Mouse (Mus musculus): Measurements from ENCODE around the gene Rap1gap2. TPM values are rescaled to one million over a fixed set of nuclear protein-coding genes. Genes with fewer than 3 reads are reported as not detected.

Rap1gap2 gene
- polyA plus RNA-seq, 1 experiment from 2014 or later: 13.1 TPM

DNA sequence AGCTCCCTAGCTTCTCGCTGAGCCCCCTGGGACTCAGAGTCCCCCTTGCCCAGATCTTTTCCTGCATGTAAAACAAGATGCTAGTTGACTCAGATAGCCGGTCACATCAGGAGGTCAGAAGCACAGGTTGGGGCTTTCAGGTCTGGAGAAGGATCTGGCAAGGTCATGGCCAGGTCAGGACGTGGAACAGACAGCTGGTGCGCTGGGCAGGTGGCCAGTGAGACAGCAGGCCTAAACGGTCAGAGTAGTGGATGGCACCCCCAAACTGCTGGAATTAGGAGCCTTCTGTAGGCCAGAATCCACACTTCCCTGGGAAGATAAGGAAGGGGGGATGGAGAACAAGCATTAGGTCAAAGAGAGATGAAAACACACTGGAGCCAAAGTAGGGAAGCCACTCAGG is 223.5 kb downstream of the Rap1gap2 start:
- no peaks in the 10 kb centered on the region for H3K36me3 ChIP-seq
- no peak overlapping the region for H3K4me2 ChIP-seq
- no peak overlapping the region for H3K4me3 ChIP-seq (replicated peaks)
- no peak overlapping the region for H3K27ac ChIP-seq
- 0 out of 2 replicates have a peak, but pooled peaks cover 9% of the 10 kb centered on the region for H3K4me1 ChIP-seq
- no peak overlapping the region for H3K9ac ChIP-seq
- WGBS: 74% methylated on average over 5 of the region's 5 CpGs
- ATAC-seq (ENCODE audit: insufficient read depth, low FRiP score, low read depth): no peak
- H3K27me3 ChIP-seq (replicated peaks): no peaks in the 10 kb centered on the region
- no peaks in the 10 kb centered on the region for H3K9me3 ChIP-seq

DNA sequence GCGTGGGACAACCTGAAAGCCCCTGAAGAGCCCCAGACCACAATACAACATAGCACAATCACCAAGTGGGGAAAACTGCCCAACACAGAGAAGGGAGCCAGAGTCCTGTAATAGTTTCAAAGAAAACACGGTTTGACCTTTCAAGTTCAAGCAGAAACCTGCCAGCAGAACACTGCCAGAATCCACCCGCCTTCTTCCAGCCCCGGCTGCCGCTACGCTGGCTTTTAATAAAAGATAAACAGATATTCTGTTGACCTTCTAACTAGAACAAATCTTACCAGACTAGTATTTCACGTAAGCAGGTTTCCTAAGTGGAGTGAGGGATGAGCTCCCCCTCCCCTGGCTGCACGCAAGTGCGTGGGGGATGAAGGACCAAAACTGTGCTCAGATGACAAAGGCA is 225.0 kb downstream of the Rap1gap2 start:
- WGBS: 35% methylated on average over 9 of the region's 9 CpGs
- Histone ChIP-seq H3K27me3 (replicated peaks) (no peaks in the 10 kb centered on the region), H3K27ac (no peak overlapping the region), H3K4me1 (0 out of 2 replicates have a peak, but pooled peaks cover 9% of the 10 kb centered on the region), H3K9ac (no peak overlapping the region), H3K36me3 (no peaks in the 10 kb centered on the region), H3K4me2 (no peak overlapping the region), H3K9me3 (no peaks in the 10 kb centered on the region), H3K4me3 (replicated peaks) (no peak overlapping the region)
- ATAC-seq (ENCODE audit: insufficient read depth, low FRiP score, low read depth): peak; percentile 39

DNA sequence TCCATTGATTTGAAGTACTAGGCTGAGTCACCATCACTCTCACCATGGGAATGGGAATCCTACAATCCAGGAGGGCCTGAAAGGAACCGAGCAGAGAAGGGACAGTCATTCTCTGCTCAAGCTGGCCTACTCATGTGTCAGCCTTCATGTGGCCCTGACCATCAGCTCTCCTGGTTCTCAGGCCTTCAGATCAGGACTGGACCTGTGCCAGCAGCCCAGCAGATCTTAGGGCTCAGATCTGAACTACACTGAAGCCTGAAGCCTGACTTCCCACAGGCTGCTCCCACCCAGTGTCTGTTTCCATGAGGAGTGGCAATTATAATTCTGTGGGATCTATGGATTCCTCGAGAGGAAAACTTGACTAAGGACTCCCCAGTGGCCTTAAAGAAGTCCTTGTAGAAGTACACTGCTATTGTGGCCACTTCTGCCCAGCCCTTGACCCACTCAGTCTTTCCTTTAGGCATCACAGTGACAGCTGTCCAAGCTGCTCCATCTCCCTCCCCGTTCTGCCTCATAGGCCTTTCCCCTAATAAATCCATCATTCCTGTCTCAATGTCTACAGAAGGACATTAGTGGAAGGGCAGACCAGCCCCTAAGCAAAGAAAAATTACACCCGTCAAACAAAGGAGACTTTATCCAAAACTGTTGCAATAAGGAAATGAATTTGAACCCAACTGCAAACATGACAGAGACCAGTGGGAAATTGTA is 231.4 kb downstream of the Rap1gap2 start:
- H3K27me3 ChIP-seq (replicated peaks): no peaks in the 10 kb centered on the region
- no peak overlapping the region for H3K9ac ChIP-seq
- ATAC-seq (ENCODE audit: insufficient read depth, low FRiP score, low read depth): no peak
- no peak overlapping the region for H3K27ac ChIP-seq
- H3K9me3 ChIP-seq: no peaks in the 10 kb centered on the region
- H3K4me1 ChIP-seq: no peaks in the 10 kb centered on the region
- H3K4me3 ChIP-seq (replicated peaks): no peak overlapping the region
- H3K4me2 ChIP-seq: no peak overlapping the region
- WGBS: 42% methylated on average over 4 of the region's 4 CpGs
- H3K36me3 ChIP-seq: no peaks in the 10 kb centered on the region

DNA sequence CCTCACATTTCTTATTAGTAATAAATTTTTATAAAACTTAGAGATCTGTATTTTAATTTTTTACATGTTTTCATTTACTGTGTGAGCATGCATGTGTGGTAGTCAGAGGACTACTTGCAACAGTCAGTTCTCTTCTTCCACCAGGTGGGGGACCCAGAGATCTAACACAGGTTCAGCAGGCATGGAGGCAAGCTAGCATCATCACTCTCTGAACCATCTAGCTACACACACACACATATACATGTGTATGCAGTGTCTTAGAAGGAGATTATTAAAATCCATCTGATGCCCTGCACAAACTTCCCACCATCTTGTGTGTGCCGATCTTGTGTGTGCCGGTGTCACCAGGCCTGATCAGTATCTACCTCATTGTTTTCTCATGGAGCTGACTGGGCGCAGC is 233.9 kb downstream of the Rap1gap2 start:
- ATAC-seq (ENCODE audit: insufficient read depth, low FRiP score, low read depth): no peak; the same call in 1 of the 2 replicates
- H3K9ac ChIP-seq: no peak overlapping the region
- 65% methylated on average over 3 of the region's 3 CpGs for WGBS
- H3K4me1 ChIP-seq: no peaks in the 10 kb centered on the region
- H3K27me3 ChIP-seq (replicated peaks): no peaks in the 10 kb centered on the region
- H3K36me3 ChIP-seq: no peaks in the 10 kb centered on the region
- H3K4me2 ChIP-seq: no peak overlapping the region
- no peaks in the 10 kb centered on the region for H3K9me3 ChIP-seq
- no peak overlapping the region for H3K27ac ChIP-seq
- H3K4me3 ChIP-seq (replicated peaks): no peak overlapping the region

DNA sequence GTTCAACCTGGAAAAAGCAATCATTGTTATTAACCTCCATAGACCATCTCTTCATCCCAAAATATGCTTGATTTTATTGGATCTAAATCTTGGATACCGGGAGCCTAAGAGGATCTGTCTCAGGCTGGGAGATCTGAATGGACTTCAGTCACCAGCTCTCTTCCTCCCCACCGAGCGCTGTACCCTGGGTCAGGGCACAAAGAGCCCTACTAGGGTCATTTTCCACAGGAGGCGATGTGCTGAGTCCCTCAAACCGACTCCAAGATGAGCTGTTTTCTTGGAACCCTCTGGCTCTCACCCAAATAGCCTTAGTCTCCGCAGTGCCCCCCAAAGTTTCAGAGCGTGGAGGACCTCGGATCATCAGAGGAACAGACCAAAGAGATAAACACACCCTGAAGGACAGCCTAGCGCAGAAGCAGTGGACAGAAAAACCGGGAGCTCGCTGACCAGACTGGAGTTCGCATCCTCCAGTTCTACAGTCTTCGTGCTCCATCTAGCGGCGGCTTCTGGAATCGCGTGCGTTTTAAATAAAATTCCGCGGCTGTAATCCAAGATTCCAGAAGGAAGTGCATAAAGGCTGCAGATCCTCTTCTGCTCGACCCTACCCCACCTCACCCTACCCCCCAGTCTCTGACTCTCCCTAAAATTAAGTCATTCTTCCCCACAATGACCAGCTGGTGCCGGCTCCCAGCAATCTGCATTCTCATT is 239.2 kb downstream of the Rap1gap2 start:
- no peak overlapping the region for H3K4me3 ChIP-seq (replicated peaks)
- H3K27me3 ChIP-seq (replicated peaks): 0 out of 2 replicates have a peak, but pooled peaks cover 3% of the 10 kb centered on the region
- 13% methylated on average over 22 of the region's 22 CpGs for WGBS
- no peaks in the 10 kb centered on the region for H3K36me3 ChIP-seq
- H3K9ac ChIP-seq: no peak overlapping the region
- no peak for ATAC-seq (ENCODE audit: insufficient read depth, low FRiP score, low read depth)
- no peak overlapping the region for H3K27ac ChIP-seq
- H3K4me1 ChIP-seq: no peaks in the 10 kb centered on the region
- H3K9me3 ChIP-seq: no peaks in the 10 kb centered on the region
- no peak overlapping the region for H3K4me2 ChIP-seq

DNA sequence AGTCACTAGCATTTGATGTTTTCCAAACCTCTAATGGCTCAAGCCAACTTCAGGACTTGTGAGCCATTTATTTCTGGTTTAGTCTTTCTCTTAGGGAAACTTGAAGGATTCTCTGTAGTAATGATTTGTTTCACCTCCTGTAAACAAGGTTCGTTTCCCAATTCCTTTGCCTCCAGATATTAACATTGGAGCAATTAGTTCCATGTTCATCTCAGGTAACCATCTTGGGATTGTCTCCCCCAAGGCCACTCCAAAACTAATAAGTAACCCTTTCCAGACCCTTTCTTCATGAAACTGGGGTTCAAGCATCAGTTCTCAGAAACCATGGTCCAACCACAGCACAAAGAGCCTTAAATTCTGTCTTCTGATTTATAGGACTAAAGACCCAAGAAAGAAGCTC is 248.9 kb downstream of the Rap1gap2 start, which contains the start of gene Olfr412:
Gene Olfr412 (plus strand): TSS at position 301 of the 400 bp plus-strand sequence.
- H3K4me3 ChIP-seq (replicated peaks): no peak within 1 kb of the TSS
- no peaks in the 10 kb centered on the region for H3K27me3 ChIP-seq (replicated peaks)
- no peak within 1 kb of the TSS for H3K9ac ChIP-seq
- WGBS: 83% methylated on average over 1 of the region's 1 CpGs
- H3K27ac ChIP-seq: no peak within 1 kb of the TSS
- no peaks in the 10 kb centered on the region for H3K9me3 ChIP-seq
- H3K36me3 ChIP-seq: no peaks in the 10 kb centered on the region
- no peak for ATAC-seq (ENCODE audit: insufficient read depth, low FRiP score, low read depth)
- H3K4me1 ChIP-seq: no peaks in the 10 kb centered on the region
- H3K4me2 ChIP-seq: no peak within 1 kb of the TSS

DNA sequence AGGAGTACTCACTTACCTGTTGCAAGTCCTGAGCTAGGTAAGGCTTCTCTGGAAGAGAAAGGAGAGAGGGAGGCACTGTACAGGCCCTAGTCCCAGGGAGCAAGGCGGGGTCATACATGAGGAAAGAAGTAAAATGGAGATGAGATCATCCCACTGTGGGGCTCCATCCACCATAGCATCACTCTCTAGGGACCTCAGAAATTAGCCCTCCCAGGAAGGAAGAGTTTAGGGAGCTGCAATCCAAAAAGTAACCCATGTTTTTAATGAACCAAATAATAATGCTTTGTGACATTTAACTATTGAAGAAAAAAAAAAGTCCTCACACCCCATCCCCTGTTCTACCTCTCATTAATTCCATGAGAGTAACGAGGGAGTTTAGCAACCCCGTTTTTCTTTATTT is 258.2 kb downstream of the Rap1gap2 start, which contains the start of gene Olfr411:
Gene Olfr411 (minus strand): TSS at position 101 of the 400 bp plus-strand sequence.
- Histone ChIP-seq H3K9me3 (no peaks in the 10 kb centered on the region), H3K9ac (no peak within 1 kb of the TSS), H3K4me1 (no peaks in the 10 kb centered on the region), H3K4me3 (replicated peaks) (no peak within 1 kb of the TSS), H3K27me3 (replicated peaks) (no peaks in the 10 kb centered on the region), H3K36me3 (no peaks in the 10 kb centered on the region), H3K27ac (no peak within 1 kb of the TSS), H3K4me2 (no peak within 1 kb of the TSS)
- ATAC-seq (ENCODE audit: insufficient read depth, low FRiP score, low read depth): no peak
- 78% methylated on average over 3 of the region's 3 CpGs for WGBS

DNA sequence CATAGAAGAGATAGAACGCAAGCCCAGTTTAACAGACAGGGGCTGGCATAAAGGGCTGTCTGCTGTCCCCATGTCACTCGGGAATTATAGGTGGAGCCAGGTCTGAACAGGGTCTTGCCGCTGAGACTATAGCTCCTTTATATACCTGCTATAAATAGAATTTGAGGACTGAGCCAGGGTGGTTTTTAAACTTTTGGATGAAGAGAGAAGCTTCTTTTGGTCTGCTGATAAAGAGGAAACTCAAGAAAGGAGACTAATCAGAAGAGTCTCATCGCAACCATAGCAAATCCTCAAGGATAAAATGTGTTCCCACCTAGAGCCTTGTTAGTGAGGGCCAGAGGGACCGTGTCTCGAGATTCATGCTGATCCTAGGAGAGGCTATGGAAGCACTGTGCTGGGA is 272.8 kb downstream of the Rap1gap2 start, which contains the start of gene Olfr410:
Gene Olfr410 (minus strand): TSS at position 101 of the 400 bp plus-strand sequence.
- Histone ChIP-seq H3K4me2 (no peak within 1 kb of the TSS), H3K9ac (no peak within 1 kb of the TSS), H3K9me3 (no peaks in the 10 kb centered on the region), H3K4me1 (no peaks in the 10 kb centered on the region), H3K27ac (no peak within 1 kb of the TSS), H3K36me3 (no peaks in the 10 kb centered on the region), H3K27me3 (replicated peaks) (no peaks in the 10 kb centered on the region), H3K4me3 (replicated peaks) (no peak within 1 kb of the TSS)
- 82% methylated on average over 6 of the region's 6 CpGs for WGBS
- ATAC-seq (ENCODE audit: insufficient read depth, low FRiP score, low read depth): no peak

Other genes starting within 250 kb of the Rap1gap2 start
- gene Olfr412, start 248.8 kb downstream of the Rap1gap2 start, polyA plus RNA-seq (2015; fragmentation: Nextera tagmentation; extraction: Ambion mirVana): not detected in 2 replicates
- 0.63 and 1.5 TPM in 2 replicates for gene Ccdc92b, start 8.7 kb upstream of the Rap1gap2 start, polyA plus RNA-seq (2015; fragmentation: Nextera tagmentation; extraction: Ambion mirVana)
- gene Cluh, start 38.6 kb upstream of the Rap1gap2 start, polyA plus RNA-seq (2015; fragmentation: Nextera tagmentation; extraction: Ambion mirVana): 34.9 and 39.8 TPM in 2 replicates
- gene Pafah1b1, start 113.8 kb upstream of the Rap1gap2 start, polyA plus RNA-seq (2015; fragmentation: Nextera tagmentation; extraction: Ambion mirVana): 44.7 and 53.9 TPM in 2 replicates
- 43.9 and 45.3 TPM in 2 replicates for gene Mettl16, start 159.9 kb upstream of the Rap1gap2 start, polyA plus RNA-seq (2015; fragmentation: Nextera tagmentation; extraction: Ambion mirVana)
- gene Mnt, start 220.0 kb upstream of the Rap1gap2 start, polyA plus RNA-seq (2015; fragmentation: Nextera tagmentation; extraction: Ambion mirVana): 3.9 and 4.5 TPM in 2 replicates